Mouse (Mus musculus): ENCODE data around the gene Zbtb20. TPM values are rescaled to one million over a fixed set of nuclear protein-coding genes. Genes with fewer than 3 reads are reported as not detected.

The Zbtb20 gene
- polyA plus RNA-seq, 1 experiment: 14.7 TPM

- H3K4me1 ChIP-seq (ENCODE audit: control insufficient read depth, insufficient read depth, low read length): peaks cover 4% of the 10 kb centered on the region; the same call in 1 of the 2 replicates
- no peak for TF ChIP-seq CTCF (IDR thresholded peaks at IDR 0.05; ENCODE audit: low read depth, low read length)
- TF ChIP-seq POLR2A (IDR thresholded peaks at IDR 0.05; ENCODE audit: borderline replicate concordance, low read depth, low read length): no peak
- H3K27ac ChIP-seq (ENCODE audit: insufficient read depth, low read depth, low read length): no peak overlapping the region
- H3K4me3 ChIP-seq (ENCODE audit: insufficient read depth, low read length): no peak overlapping the region
These were observed 665.0 kb downstream of the Zbtb20 start for GRCm38 (mm10) chr16:43540546-43541167.

GRCm38 (mm10) chr16:43545261-43545660 lies 669.6 kb downstream of the Zbtb20 start:
- Histone ChIP-seq H3K4me3 (ENCODE audit: insufficient read depth, low read length) (no peak overlapping the region), H3K4me1 (ENCODE audit: control insufficient read depth, insufficient read depth, low read length) (peaks cover 4% of the 10 kb centered on the region; the same call in 1 of the 2 replicates), H3K27ac (ENCODE audit: insufficient read depth, low read depth, low read length) (no peak overlapping the region)
- TF ChIP-seq CTCF (IDR thresholded peaks at IDR 0.05; ENCODE audit: low read depth, low read length) (no peak), POLR2A (IDR thresholded peaks at IDR 0.05; ENCODE audit: borderline replicate concordance, low read depth, low read length) (no peak)

- no peak overlapping the region for H3K27ac ChIP-seq (ENCODE audit: insufficient read depth, low read depth, low read length)
- TF ChIP-seq CTCF (IDR thresholded peaks at IDR 0.05; ENCODE audit: low read depth, low read length) (no peak), POLR2A (IDR thresholded peaks at IDR 0.05; ENCODE audit: borderline replicate concordance, low read depth, low read length) (no peak)
- no peak overlapping the region for H3K4me3 ChIP-seq (ENCODE audit: insufficient read depth, low read length)
These were observed 671.9 kb downstream of the Zbtb20 start for GRCm38 (mm10) chr16:43547323-43548180.

GRCm38 (mm10) chr16:43548774-43549173 lies 673.1 kb downstream of the Zbtb20 start:
- no peak overlapping the region for H3K4me3 ChIP-seq (ENCODE audit: insufficient read depth, low read length)
- peaks cover 4% of the 10 kb centered on the region; the same call in 1 of the 2 replicates for H3K4me1 ChIP-seq (ENCODE audit: control insufficient read depth, insufficient read depth, low read length)
- TF ChIP-seq CTCF (IDR thresholded peaks at IDR 0.05; ENCODE audit: low read depth, low read length) (no peak), POLR2A (IDR thresholded peaks at IDR 0.05; ENCODE audit: borderline replicate concordance, low read depth, low read length) (no peak)
- no peak overlapping the region for H3K27ac ChIP-seq (ENCODE audit: insufficient read depth, low read depth, low read length)

More at GRCm38 (mm10) chr16:43547323-43548180, 671.9 kb downstream of the Zbtb20 start:
- H3K4me1 ChIP-seq (ENCODE audit: control insufficient read depth, insufficient read depth, low read length): peaks cover 4% of the 10 kb centered on the region; the same call in 1 of the 2 replicates

DNA sequence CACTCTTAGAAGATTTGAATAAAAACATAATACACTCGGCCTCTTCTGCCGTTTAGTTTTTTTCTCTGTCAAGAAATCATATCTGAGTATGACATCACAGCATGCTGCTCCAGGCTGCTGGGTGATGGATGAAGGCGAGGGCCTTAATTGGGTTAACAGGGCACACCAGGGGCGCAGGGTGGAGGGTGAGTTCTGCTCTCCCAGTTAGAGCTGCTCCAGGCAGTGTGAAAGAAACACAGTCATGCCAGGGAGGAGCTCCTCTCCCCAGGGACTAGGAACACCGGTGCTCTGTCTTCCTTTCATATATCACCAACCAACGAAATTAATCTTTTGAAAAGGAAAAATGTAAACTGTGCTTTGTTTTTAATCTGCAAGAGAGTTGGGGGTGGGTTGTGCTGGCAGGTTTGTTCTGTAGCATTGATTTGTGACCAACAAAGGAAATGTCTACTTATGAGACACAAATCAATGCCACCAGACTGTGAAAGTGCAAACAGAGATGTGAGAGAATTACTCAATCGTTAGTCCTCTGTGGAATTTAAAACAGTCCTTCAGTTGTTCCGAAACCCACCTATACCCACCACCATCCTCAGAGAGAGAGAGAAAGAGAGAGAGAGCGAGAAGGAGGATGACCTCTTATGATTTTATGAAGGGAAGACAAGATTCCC lies 673.9 kb downstream of the Zbtb20 start:
- Histone ChIP-seq H3K27ac (ENCODE audit: insufficient read depth, low read depth, low read length) (no peak overlapping the region), H3K4me1 (ENCODE audit: control insufficient read depth, insufficient read depth, low read length) (peaks cover 4% of the 10 kb centered on the region; the same call in 1 of the 2 replicates), H3K4me3 (ENCODE audit: insufficient read depth, low read length) (no peak overlapping the region)
- no peak for TF ChIP-seq CTCF (IDR thresholded peaks at IDR 0.05; ENCODE audit: low read depth, low read length)
- TF ChIP-seq POLR2A (IDR thresholded peaks at IDR 0.05; ENCODE audit: borderline replicate concordance, low read depth, low read length): no peak

GRCm38 (mm10) chr16:43552443-43552842 lies 676.8 kb downstream of the Zbtb20 start:
- TF ChIP-seq POLR2A (IDR thresholded peaks at IDR 0.05; ENCODE audit: borderline replicate concordance, low read depth, low read length): no peak
- no peak for TF ChIP-seq CTCF (IDR thresholded peaks at IDR 0.05; ENCODE audit: low read depth, low read length)
- no peaks in the 10 kb centered on the region for H3K4me1 ChIP-seq (ENCODE audit: control insufficient read depth, insufficient read depth, low read length)

DNA sequence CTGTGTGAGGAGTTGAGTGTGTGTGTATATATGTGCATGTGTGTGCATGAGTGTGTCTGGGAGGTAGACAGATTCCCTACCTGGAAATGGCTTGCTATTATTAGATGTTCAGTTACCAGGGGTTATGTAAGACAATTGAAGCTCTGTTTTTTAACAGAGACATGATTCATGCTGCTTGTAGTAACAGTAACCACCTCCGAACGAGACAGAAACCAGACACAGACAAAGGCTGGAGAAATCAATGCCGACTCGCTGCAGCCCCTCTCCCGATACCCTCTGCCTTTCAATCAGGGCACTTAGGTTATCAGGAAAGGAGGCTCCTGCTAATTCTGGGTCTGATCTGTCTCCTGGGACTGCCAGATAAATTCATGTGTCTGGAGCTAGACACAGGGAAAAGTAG lies 681.7 kb downstream of the Zbtb20 start:
- H3K27ac ChIP-seq (ENCODE audit: insufficient read depth, low read depth, low read length): no peak overlapping the region

More at GRCm38 (mm10) chr16:43552443-43552842, 676.8 kb downstream of the Zbtb20 start:
- Histone ChIP-seq H3K4me3 (ENCODE audit: insufficient read depth, low read length) (no peak overlapping the region), H3K27ac (ENCODE audit: insufficient read depth, low read depth, low read length) (no peak overlapping the region)

GRCm38 (mm10) chr16:43561330-43561729 lies 685.6 kb downstream of the Zbtb20 start:
- TF ChIP-seq CTCF (IDR thresholded peaks at IDR 0.05; ENCODE audit: low read depth, low read length) (no peak), POLR2A (IDR thresholded peaks at IDR 0.05; ENCODE audit: borderline replicate concordance, low read depth, low read length) (no peak)
- no peak overlapping the region for H3K4me3 ChIP-seq (ENCODE audit: insufficient read depth, low read length)
- H3K27ac ChIP-seq (ENCODE audit: insufficient read depth, low read depth, low read length): no peak overlapping the region
- H3K4me1 ChIP-seq (ENCODE audit: control insufficient read depth, insufficient read depth, low read length): no peaks in the 10 kb centered on the region

More for the DNA sequence above, 681.7 kb downstream of the Zbtb20 start:
- Histone ChIP-seq H3K4me1 (ENCODE audit: control insufficient read depth, insufficient read depth, low read length) (no peaks in the 10 kb centered on the region), H3K4me3 (ENCODE audit: insufficient read depth, low read length) (no peak overlapping the region)
- no peak for TF ChIP-seq POLR2A (IDR thresholded peaks at IDR 0.05; ENCODE audit: borderline replicate concordance, low read depth, low read length)
- TF ChIP-seq CTCF (IDR thresholded peaks at IDR 0.05; ENCODE audit: low read depth, low read length): no peak

GRCm38 (mm10) chr16:43561956-43562355 lies 686.3 kb downstream of the Zbtb20 start:
- Histone ChIP-seq H3K4me3 (ENCODE audit: insufficient read depth, low read length) (no peak overlapping the region), H3K27ac (ENCODE audit: insufficient read depth, low read depth, low read length) (no peak overlapping the region), H3K4me1 (ENCODE audit: control insufficient read depth, insufficient read depth, low read length) (no peaks in the 10 kb centered on the region)
- TF ChIP-seq POLR2A (IDR thresholded peaks at IDR 0.05; ENCODE audit: borderline replicate concordance, low read depth, low read length) (no peak), CTCF (IDR thresholded peaks at IDR 0.05; ENCODE audit: low read depth, low read length) (no peak)

All from bone marrow macrophage, adult 2 months (primary cell).